Mouse (Mus musculus) kidney, adult 8-10 months (tissue): Measurements from ENCODE around the gene Cyb5rl.

Experiments
- DNase-seq, 2 experiments: peaks; one replicate each; pipeline ENCODE4 v3.0.0; 2022

The Cyb5rl gene

DNA sequence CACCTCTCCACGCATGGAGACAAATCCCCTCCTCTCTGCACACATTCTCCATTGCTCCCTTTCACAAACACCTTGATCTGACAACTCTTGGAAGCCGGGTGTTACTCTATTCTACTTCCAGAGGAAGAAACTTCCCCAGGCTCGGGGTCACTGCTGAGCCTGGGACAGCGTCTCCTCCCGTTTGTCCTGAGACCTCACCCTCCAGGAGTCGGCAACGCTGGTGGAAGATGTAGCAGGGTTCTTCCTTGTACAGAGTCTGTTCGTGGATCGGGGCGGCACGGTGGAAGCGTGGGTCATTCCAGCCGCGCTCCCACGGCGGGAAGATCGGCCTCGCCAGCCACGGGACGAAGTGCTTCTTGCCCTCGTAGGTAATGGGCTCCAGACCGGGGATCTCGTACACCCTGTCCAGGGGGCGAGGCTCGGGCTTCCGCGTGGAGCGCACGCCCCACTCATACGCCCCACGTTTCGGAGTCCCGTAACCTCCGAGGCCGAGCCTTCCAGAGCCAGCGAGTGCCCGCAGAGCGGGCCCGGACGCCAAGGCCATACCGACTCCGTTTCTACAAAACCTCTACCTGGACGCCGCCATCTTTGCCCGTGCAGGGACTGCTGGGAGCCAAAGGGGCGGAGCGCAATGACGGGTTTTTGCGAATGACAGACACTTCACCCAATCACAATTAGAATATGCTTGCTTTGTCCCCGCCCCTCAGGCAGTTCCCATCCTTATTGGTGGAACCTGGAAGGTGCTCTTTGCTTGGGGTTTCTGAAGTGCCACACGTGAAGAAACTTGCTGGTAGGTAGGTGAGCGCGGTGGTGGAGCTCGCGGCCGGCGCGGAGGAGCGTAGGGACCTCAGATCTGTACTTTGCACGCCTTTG is at the start of gene Cyb5rl, which contains the start of gene Mrpl37:
TSS of gene Cyb5rl (plus strand) at position 737 of the 873 bp plus-strand sequence.
TSS of gene Mrpl37 (minus strand) at position 617 of the 873 bp plus-strand sequence.
- DNase-seq = peak; percentile 97 to 98

DNA sequence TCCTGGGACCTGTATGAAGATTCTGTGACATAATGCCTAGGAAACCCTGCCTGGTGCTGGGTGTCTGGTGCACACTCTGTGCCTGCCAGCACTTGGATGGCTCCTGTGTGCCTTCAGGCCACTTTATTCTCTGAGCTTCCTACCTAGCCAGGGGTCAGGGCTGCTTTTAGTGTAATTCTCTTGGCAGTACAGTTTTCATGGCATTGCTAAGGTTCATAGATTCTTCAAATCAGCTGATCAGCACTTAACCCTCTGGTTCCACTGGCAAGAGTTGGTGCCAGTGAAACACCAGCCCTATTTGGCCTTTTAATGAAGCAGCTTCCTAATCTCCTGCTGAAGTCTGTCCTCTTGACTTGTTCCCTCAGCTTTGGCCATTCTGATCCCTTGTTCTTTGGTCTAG is 49.5 kb upstream of the Cyb5rl start:
- DNase-seq = peak in 1 of 2 experiments; percentile 45

- no peak for DNase-seq
Observed at GRCm38 (mm10) chr4:107018521-107018920, 48.3 kb upstream of the Cyb5rl start.

- peak in 1 of 2 experiments; percentile 44 for DNase-seq
Observed at GRCm38 (mm10) chr4:107019027-107019426, 47.8 kb upstream of the Cyb5rl start.

GRCm38 (mm10) chr4:107020287-107021000 is 46.3 kb upstream of the Cyb5rl start:
- no peak for DNase-seq

GRCm38 (mm10) chr4:107021464-107021863 is 45.3 kb upstream of the Cyb5rl start:
- DNase-seq = no peak

DNA sequence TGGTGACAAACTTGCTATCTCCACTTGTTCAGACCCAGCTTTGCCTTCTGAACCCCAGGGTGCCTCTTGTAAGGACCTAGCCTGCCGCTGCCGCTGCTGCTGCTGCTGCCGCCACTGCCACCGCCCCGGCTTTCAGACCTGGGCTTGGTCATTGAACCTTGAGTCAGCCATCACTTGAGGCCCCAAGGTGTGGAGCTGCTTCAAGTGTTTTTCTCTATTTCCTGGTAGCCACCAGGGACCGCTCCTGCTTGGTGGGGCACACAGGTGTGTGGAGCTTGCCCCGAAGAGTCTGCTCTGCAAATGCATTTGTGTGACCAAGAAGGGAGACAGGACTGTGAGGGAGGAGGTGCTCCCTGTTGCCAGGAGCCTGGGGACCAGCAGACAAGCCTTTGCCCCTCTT is 41.9 kb upstream of the Cyb5rl start:
- DNase-seq = no peak

GRCm38 (mm10) chr4:107025369-107025768 is 41.4 kb upstream of the Cyb5rl start:
- DNase-seq = no peak

- DNase-seq = no peak
Observed at GRCm38 (mm10) chr4:107026451-107026850, 40.3 kb upstream of the Cyb5rl start.

- DNase-seq = no peak
Observed at GRCm38 (mm10) chr4:107035689-107036088, 31.1 kb upstream of the Cyb5rl start.

GRCm38 (mm10) chr4:107036985-107037384 is 29.8 kb upstream of the Cyb5rl start:
- DNase-seq = no peak

- DNase-seq = no peak
Observed at GRCm38 (mm10) chr4:107038303-107038702, 28.5 kb upstream of the Cyb5rl start.

GRCm38 (mm10) chr4:107039270-107039669 is 27.5 kb upstream of the Cyb5rl start:
- DNase-seq = no peak

DNA sequence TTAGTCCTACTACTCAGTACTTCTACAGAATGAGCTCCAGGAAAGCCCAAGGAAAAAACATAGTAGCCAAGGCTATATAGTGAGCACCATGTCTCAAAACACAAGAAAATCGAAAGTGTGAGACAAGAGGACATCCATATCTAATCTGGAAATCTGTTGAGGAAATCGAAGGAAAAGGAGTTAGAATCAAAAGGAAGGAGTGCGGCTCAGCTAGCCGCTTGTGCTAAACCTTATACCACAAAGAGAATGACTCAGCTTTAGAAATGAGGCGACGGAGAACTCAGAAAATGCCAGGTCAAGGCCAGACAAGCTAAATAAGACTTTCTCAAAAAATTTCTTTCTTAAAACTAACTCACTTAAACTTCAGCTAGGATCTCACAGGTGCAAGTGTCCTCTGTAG is 24.5 kb upstream of the Cyb5rl start:
- no peak for DNase-seq

GRCm38 (mm10) chr4:107045188-107045587 is 21.6 kb upstream of the Cyb5rl start:
- DNase-seq = no peak

DNA sequence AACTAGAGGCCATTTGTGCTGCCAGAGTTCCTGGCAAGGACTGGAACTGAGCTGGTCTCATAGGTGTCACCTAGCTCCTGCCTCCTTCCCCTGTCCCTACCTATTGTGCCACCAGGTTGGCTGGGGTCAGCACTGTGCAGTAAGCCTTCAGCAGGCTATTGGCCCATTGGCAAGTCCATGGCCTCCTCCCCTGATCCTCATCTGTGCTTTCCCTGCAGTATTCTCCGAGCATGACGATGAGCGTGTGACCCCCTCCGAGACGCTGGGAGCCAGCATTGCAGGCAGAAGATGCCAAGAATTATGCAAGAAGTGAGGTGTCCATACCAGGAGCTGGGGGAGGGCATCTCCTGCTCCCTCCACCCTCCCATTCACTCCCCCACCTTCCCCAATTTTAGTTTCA is 19.0 kb upstream of the Cyb5rl start:
- DNase-seq = no peak

DNA sequence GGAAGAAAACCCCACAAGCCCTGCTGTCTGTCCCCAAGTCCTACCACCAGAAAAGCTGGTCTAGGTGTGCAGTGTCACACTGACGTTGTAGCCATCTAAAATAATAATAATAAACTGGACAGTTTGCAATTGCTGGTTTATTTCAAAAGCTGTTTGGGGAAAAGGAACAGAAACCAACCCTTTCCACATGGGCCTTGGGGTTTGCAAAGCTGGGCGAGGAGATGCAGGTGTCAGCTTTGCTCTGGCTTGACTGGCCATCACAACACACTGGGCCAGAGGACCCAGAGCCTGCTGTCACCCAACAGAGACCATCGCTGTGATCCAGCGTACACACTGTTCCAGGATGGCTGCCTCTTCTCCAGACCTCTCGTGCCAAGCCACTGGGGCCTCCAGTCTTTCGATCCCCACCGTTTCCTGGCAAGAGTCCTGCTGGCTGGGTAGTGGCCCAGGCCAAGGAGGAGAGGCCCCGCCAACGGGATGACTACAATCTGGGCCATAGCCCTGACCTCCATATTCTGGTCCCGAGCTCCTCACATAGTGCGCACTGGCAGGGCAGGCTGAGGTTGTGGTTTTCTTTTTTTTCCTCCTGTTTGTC is 18.1 kb upstream of the Cyb5rl start:
- no peak for DNase-seq

GRCm38 (mm10) chr4:107051889-107052288 is 14.9 kb upstream of the Cyb5rl start:
- DNase-seq = no peak

GRCm38 (mm10) chr4:107052962-107053553 is 13.7 kb upstream of the Cyb5rl start:
- DNase-seq = no peak

DNA sequence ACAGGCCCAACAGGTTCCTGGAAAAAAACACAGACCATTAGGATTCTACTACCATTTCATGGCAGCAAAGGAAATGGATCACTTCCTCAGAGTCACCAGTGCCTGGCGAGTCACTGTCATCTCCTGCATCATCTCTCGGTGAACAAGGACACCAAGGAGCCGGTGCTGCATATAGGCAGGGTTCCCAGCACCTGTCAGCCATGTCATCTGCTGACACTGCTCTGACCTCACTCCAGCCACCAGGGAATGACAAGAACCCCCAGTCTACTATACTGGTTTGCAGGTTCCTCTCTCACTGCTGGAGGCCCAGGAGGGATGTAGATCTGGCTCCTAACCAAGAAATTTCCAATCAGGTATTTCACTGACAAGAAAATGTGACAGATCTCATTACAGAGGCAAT is 10.7 kb upstream of the Cyb5rl start:
- DNase-seq = no peak

GRCm38 (mm10) chr4:107058346-107058745 is 8.4 kb upstream of the Cyb5rl start:
- DNase-seq = peak; percentile 22 to 33

DNA sequence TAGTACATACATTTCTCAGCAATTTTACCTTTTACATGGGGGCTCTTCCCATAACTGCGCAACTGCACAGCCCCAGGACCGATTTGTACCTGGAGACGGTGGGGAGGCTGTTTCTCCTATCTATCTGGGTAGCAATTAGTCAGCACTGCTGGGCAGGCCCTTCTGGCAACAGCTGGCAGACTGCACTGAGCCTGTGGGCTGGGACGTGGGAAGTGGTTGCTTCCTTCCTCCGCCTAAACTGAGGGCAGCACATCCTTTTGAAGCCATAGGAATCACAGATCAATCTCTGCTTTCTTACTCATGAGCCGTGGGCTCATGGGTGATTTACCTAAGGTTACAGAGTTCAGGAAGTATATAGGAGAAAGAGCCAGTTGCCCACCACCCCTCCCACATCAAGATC is 8.0 kb upstream of the Cyb5rl start:
- no peak for DNase-seq

GRCm38 (mm10) chr4:107061560-107061959 is 5.2 kb upstream of the Cyb5rl start:
- DNase-seq = no peak
